Mouse (Mus musculus) fat pad, adult 2 months (tissue): ENCODE data around the gene Asxl1.
"Not testable (repeated sequence)": the region's sequence is repeated elsewhere in the genome, so short reads cannot be mapped to it uniquely, and the experiment has no call there.

Experiments used
- DNase-seq: peaks from one replicate; pipeline ENCODE4 v3.0.0-alpha.2; 2011; ENCODE audit warnings: low read depth, low spot score; ENCODE audit errors: extremely low read depth

Gene Asxl1

DNA sequence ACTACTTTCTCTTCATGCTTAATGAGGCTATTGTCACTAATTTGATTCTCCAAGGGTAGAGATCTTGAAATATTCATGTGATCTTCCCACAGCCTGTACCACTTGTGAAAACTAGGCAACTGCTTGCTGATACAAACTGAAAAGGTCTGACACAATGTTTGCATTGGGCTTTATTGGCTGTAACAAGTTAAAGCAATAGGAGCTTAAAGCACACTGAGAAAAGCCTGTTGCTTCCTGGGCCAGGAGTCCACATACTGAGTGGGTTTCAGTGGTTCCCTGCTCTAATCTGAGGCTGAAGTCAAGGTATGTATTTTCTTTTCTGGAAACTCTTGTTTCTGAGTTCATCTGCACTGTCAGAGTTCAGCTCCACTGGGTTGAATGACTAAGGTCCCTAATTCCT lies 2.4 kb upstream of the Asxl1 start:
- DNase-seq: no peak

DNA sequence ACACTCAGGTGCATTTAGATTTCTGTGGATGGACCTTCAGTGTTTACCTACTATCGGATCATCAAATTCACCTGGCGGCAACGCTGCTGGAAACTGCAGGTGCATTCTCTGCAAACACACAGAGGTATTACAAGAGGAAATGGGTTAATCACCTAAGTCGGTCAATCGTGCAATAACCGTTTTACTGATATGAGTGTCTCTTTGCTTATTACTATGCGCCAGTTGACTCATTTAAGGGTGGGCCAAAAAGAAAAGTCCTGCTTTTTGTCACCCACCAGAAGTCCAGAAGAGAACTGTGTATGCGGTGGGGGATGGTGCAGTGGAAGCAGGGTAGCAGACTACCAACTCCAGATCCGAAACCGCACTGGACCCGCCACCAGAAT lies 567 bp upstream of the Asxl1 start:
- no peak for DNase-seq

DNA sequence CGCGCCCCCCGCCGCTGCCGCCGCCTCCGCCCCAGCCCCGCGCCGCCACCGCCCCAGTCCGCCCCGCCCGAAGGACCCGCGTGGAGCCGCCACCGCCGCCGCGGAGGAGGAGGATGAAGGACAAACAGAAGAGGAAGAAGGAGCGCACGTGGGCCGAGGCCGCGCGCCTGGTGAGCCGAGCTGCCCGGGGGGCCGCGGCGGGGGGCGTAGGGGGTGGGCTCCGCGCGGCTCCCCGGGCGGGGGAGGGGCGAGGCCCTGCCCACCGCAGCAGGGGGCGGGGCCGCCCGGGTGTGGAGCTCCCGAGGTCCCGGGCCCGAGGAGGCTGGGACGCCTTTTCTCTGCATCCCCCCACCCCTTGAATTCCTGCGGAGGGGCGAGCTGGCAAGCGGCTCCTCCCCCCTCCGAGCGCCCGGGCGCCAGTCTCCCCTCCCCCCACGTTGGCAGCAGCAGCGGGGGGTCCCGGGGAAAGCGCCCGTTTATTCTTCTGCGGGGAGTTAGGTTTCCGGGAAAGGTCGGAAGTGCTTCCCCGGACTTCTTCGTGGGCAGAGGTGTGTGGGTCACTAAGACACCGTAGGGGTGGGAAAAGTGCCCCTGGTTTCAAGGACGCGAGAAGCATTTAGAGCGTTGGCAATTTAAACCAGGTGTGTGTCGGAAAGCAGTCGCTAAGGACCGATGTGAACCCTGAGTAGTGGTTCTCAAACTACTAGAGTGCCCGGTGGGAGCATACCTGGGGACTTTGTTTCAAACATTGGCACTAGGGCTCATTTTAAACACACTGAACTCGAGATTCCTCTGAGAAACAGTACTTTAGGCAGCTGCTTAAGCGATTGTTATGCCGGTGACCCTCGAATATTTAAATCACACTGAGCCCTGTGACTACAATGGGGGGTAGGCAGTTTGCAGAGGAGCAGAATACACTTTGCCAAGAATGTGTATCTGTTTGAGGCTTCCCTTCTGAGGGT lies 873 bp downstream of the Asxl1 start:
- no peak for DNase-seq

DNA sequence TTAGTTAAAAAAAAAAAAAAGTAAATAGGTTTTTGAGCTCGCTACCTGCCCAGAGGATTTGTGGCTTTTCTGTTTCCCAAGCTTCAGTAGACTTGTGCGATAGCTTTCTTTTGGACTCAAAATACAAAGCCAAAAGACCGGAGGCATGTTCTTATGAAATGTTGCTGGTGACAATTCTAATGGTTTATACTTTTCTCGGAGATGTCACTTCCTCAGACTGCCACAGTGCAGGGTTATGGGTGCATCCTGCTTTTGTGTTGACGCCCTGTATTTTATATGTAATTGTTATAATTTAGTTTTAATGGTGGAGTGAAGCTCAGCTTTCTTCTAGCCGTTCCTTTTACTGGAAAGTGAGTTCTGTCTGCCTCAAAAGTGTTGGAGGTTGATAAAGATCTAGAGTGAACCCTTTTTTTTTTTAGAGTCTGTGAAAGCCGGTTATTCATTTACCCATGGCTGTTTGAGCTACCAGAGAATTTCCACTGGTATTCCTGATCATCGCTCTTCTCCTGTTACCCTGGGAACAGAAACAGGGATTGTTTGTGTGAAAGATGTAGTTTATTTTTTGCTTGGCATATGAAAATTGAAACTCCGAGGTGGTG lies 1.7 kb downstream of the Asxl1 start:
- peak; percentile 42 for DNase-seq

DNA sequence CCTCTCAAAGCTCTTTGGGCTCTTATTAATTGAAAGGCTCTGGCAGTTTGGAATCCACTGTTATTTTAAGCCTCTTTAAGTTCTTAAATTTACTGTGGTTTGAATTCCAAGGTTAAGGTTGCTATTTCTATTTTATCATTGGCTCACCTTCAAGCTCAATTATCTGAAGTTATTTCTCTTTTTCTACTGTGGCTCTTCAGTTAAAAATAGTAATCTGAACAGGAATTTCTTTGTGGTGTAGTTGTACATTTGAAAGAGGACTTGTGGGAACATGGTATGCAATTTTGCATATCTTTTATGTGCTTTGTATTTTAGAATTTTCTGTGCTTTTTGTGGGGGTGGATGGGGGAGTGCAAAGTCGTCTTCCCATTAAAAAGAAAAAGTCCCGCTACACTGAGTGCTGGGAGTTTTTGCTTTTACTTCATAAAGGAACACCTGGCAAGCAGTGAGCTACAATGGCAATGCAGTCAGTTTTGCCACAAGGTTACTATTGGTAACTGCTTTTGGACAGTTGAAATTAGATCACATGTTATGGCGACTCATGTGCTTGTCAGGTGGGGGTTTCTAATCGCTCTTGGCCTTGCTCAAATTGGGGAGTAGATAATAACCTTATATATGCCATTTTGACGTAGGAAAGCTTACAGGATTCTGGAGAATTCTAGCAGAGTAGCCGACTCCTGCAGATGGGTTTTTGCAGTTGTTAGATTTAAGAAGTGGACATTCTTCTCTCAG lies 2.6 kb downstream of the Asxl1 start:
- DNase-seq: no peak

DNA sequence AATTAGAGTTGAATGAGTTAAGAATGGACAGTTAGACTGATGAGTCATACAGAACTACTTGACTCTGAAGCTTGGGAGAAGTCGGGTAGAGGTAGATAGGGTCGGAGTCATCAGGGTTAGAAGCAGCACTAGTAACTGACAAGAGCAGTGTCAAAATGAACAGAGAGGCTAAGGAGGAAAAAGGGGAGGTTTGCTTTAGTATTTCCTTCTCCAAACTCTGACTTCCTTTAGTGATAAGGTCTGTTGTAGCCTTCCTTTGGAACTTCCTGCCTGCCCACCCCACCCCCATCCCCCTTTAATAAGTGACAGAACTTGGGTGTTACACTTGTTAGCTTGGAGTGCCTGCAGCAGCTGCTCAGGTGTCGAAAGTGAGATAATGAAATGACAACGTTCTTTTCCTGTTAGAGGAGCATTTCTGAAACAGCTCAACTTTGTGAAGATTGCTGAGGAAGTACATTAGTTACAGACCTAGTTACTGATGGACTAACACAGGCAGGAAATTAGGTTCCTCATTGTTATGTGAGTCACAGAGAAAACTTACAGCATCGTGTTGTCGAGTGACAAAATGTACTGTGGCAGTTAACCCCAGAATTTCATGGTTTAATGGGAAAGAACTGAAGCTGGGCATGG lies 5.0 kb downstream of the Asxl1 start:
- DNase-seq: no peak

DNA sequence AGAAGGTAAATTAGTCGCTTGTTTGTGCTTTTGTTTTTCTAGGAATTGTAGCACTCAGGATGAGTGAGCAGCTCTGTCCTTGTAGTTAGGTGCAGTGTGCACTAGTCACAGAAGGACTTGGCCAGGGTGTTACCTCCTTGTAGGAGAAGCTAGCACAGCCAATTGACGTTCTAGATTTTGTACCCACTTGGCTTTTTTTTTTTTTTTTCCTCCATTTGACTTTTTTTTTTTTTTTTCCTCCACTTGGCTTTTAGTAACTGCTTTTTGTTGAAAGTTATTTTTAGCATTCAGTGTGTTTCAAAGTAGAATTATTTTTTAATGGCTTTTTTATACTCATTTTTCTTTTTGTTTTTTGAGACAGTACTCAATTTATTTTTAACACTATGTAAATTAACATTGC lies 9.0 kb downstream of the Asxl1 start:
- DNase-seq: no peak

DNA sequence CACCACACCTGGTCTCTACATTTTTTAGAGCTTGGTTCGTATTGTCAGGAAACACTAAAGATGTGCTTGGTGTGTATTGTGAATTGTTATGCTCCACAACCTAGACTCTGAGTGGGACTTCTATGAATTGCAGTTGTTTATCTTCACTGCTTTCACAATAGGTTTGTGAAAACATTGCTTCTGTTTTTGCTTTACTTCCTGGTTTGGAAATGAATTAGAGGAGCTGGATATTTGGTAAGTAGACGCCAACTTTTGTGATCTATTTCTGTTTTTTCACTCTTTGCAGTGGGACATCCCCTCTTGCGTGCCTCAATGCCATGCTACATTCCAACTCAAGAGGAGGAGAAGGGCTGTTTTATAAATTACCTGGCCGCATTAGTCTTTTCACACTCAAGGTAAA lies 11.2 kb downstream of the Asxl1 start:
- no peak for DNase-seq

DNA sequence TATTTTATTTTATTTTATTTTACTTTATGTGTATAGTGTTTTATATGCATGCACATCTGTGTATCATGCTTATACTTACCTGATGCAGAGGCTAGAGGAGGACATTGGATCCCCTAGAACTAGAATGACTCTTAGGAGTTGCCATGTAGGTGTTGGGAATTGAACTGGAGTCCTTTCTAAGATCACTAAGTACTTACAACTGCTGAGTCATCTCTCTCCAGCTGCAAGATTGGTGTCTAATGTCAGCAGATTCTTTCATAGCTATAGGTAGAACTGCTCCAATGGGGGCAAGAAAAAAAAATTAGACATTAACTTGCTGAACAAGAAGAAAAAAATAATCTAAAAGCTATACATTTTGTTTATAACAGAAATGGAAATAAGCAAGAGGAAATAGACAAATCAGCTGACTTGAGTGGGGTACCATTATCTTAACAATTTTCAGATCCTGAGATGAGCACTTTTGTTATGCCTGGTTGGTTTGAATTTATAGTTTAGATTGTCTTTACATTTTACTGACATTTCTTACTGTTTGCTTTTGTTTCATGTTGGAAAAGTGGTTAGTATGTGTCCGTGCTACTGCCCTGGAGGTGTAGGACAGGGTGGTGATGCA lies 15.6 kb downstream of the Asxl1 start:
- no peak for DNase-seq

DNA sequence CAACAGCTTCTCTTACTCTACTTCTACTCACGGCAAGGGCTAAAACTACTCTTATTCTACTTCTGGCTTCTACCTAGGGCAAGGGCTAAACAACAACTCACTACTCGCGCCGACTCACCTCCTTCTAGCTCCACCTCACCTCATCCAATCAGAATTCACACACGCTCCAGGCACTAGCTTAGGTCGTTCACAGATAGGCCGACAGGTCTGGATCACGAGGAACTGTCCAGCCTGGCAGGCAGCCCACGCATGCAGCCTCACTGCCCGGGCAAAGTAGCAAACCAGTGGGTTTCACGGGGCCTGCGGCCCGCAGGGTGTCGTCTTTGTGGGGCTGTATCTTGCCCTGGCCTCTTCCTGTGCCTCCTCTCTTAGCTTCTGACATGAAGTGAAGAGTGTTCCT lies 18.9 kb downstream of the Asxl1 start:
- not testable (repeated sequence) for DNase-seq

DNA sequence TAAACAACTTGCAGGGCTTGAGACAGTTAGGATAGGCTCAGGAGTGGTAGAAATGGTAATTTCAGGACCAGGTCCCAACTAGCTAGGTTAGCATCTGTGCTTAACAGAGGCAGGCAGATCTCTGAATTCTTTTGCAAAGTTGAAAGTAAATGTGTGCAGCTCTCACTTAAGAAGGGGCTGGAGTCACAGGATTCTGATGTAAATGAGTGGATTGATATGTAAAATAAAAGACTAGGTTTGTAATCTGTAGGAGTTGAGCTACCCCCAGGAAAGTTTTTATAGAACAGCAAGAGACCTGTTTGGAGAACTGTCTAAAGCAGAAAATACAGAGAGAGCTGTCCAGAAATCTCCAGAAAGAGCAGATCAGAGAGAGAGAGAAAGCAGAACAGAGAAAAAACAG lies 25.2 kb downstream of the Asxl1 start:
- DNase-seq: no peak

DNA sequence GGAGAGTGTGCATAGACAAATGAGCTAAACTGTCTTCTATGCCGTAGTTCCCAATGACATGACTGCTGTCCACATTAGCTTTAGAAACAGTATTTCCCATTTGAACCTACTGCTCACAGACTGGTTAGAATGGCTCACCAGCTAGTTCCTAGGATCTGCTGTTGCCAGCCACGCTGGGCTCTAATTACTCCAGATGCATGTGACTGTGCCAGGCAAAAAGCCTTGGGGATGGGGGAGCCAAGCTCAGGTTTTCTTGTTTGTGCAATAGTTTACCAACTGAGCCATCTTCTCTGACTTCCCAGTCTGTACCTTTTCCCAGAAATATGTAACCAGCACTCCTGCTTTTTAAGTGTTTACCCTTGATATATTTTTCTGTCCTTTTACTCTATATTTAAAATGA lies 29.8 kb downstream of the Asxl1 start:
- DNase-seq: no peak

DNA sequence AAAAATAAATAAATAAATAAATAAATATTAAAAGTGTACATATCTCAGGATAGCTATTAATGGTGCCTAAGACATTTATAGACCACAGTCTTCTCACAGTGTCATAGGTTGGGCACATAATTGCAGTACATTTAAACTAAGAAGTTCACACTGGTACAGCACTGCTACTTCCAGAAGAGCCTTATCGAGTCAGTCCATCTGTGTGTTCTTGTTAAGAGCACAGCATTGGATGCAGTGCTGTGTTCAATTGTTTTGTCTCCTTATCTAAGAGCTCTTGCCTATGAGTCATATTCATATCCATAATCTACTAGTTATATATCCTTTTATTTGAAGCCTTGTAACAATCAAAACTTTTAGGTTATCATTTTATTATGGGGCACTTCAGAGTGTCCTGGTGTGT lies 34.9 kb downstream of the Asxl1 start:
- DNase-seq: no peak

DNA sequence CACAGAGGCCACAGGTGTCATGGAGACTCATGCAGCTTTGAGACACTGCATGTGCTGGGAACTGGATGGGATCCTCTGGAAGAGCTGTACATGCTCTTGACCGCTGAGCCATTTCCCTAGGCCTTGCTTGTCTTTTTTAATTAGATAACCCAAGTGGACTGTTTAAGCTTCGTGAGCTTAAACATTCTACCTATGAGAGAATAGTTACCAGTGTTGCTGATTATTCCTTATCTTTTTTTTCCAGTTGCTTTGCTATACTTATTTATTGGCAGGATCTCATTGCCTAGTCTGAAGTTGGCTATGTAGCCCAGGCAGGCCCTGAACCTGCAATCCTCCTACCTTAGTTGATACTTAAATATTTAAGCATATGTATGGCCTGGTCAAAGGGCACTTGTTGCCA lies 44.2 kb downstream of the Asxl1 start:
- no peak for DNase-seq

DNA sequence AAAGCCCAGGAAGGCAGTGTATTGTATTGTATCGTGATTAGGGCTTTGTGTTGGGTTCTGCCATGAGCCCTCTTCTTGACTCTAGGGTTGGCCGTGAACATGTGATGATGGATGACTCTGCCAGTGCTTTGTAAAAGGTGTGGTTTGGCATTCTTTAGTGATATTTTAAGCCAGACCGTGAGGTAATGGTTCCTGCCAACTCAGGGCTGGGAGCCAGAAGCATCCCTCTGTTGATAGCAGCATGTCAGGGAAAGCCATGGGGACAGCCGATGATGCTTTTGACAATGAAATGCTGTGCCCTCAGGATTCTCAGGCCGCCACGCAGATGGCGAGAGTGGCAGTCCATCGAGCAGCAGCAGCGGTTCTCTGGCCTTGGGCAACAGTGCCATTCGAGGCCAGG lies 47.4 kb downstream of the Asxl1 start:
- DNase-seq: no peak

DNA sequence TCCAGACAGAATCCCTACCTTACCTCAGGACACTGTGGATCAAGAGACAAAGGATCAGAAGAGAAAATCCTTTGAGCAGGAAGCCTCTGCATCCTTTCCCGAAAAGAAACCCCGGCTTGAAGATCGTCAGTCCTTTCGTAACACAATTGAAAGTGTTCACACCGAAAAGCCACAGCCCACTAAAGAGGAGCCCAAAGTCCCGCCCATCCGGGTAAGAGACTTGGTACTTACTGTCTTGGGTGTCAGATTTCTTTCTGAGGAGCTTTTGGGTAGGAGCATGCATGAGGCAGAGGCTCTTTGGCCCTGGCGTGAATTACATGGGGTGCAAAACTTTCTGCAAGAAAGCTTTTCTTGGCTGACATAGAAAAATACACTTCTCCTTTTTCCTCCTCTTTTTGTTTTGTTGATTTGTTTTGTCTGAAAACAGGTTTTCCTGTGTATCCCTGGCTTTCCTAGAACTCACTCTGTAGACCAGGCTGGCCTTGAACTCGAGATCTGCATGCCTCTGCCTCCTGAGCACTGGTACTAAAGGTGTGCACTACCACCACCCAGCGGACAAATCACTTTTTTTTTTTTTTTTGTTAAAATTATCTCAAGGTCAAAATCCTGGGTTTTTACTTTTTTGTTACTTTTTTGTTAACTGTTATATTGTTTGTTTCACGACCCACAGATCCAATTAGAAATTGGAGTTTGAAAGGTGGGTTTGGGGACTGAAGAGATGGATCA lies 52.3 kb downstream of the Asxl1 start:
- DNase-seq: no peak

DNA sequence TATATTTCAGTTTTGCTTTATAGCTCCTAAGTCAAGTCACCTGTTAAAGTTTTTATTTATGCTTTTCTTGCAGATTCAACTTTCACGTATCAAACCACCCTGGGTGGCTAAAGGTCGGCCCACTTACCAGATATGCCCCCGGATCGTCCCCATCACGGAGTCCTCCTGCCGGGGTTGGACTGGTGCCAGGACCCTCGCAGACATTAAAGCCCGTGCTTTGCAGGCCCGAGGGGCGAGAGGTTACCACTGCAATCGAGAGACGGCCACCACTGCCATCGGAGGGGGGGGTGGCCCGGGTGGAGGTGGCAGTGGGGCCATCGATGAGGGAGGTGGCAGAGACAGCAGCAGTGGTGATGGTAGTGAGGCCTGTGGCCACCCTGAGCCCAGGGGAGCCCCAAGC lies 53.5 kb downstream of the Asxl1 start:
- DNase-seq: no peak

DNA sequence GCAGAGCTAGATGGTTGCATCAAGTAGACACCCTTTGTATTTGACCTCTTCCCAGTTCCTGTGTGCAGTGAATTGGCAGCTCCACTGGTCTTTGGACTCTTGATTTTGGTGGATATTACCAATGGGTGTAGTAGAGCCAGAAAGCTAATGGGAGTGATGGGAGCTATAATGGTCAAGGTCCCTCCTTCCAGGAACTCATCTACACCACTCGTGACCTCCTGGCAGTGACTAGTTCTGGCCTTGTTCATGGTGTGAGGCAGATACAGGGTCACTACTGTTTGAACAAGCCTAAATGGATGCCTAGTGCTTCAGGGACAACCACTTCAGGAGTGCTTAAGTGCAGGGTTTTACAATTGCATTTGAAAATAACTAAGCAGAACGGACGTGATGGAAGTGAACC lies 58.4 kb downstream of the Asxl1 start:
- no peak for DNase-seq

DNA sequence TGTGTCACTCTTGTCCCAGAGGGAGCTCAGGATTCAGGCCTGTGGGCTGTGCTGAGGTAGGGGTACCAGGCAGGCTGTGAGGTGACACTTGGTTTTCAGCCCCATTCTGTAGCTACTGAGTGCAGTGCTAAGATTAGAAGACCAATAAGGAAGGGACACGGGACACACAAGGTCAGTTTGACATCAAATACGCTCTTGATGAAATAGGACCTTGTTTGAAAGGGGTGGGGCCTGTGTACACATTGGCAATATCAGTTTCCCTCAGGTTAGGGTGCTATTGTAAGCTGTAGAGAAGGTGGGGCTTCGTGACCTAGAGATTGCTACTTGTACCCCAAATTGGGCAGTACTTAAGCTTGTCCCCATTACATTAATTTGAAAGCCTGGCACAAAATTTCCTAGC lies 59.3 kb downstream of the Asxl1 start:
- no peak for DNase-seq

DNA sequence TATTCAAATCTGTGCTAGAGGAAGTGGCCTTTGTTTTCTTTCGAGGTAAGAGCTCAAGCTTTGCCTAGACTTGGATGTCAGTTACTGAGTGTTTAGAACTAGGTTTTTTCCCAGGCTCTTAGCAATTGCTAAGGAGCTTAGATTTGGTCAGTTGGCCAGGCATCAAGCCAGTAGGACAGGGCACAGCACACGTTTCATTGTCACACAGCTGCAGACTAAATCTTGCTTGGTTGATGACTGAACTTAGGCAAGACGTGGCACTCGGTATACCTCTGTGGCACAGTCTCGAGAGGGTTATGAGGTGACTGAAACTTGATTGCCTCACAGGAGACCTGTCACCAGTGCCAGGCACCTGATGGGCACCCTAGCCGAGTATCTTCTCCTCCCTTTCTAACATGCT lies 61.3 kb downstream of the Asxl1 start:
- DNase-seq: no peak
